Mouse (Mus musculus) spleen, embryonic (tissue): ENCODE data around the gene Zc3h6.

Source experiments
- CTCF ChIA-PET: fragments of 350-600 bp; sonication (Branson Sonifier 250); formaldehyde crosslinking; loops from one replicate; lab custom pipeline; 2022; lab: Charles Lee

Gene Zc3h6

GRCm38 (mm10) chr2:129024820-129025219 is 57.6 kb downstream of the Zc3h6 start:
- CTCF ChIA-PET = no interaction called here

DNA sequence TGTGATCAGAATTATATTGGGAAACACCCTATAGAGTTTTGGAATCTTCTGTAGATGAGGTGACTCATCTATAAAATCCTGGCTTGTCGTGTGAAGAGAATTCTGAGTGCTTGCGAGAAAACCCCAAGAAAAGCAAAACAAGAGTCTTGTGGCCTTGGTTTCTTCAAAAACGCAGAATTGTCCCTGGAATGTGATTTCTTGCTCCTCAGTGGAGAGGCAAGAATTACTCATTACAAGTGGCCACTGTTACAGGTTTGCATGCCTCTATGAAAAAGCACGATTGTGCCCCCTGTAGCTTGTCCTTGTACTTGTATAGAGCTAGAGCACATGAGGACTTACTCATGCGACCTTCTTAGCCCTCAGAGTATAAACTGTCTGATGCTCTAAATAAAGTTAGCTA is 68.2 kb downstream of the Zc3h6 start:
- CTCF ChIA-PET = interaction anchor here (0.6 kb wide), 1 partner anchor 19 kb away, joined by 6 read pairs; no protein-coding TSS in a partner anchor

- CTCF ChIA-PET = no interaction called here
Measured at GRCm38 (mm10) chr2:129038426-129038936, 71.3 kb downstream of the Zc3h6 start.

DNA sequence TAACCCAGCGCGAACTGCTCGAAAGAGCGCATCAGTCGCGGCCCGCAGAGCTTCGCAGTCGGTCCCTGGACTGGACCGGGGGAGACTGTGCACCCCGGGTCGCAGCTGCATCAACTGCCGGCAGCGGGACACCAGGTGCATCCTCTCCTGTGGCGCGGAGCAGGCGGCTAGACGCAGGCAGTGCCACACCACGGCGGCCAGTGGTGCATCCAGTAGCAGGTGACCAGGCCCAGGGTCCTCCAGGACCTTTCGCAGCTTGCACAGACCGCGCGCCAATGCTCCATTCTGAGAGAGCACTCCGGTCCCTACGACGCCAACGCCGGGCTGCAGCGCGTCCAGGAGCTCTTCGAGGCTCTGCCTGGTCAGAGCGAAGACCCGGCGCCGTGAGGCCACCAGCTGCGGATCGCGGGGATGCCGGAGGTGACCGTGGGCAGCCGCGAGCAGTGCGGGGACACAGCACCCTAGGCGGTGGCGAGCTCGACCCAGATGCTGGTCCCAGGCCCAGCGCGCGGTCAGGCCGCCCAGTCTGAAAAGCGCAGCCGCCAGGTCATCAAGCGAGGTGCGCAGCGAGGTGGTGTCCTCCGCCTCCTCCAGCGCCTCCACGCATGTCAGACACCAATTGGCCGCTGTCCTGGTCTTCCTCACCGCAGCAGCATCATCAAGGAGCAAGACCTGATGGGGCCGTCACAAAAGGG is 71.9 kb downstream of the Zc3h6 start:
- CTCF ChIA-PET = interaction anchor here (0.6 kb wide), 1 partner anchor 1509 kb away, joined by 6 read pairs; no protein-coding TSS in a partner anchor

GRCm38 (mm10) chr2:129040567-129040966 is 73.4 kb downstream of the Zc3h6 start:
- CTCF ChIA-PET = interaction anchor here (0.6 kb wide), 1 partner anchor 11 kb away, joined by 3 read pairs; no protein-coding TSS in a partner anchor

- CTCF ChIA-PET = interaction anchor here (0.7 kb wide), 1 partner anchor 44 kb away, joined by 3 read pairs; no protein-coding TSS in a partner anchor
Measured at GRCm38 (mm10) chr2:129046172-129046845, 79.1 kb downstream of the Zc3h6 start.

DNA sequence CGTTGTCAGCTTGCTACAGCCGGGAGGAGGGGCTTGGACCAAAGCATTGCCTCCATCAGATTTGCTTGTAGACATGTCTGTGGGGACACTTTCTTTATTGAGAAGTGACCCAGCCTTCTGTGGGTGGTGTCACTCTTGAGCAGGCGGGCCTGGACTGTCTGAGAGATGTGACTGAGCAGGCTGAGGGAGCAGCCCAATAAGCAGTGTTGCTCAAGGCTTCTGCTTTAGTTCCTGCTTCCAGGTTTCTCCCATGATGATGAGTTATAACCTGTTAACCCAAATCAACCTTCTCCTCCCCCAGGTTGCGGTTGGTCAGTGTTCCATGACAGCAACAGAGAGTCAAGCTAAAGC is 79.6 kb downstream of the Zc3h6 start:
- CTCF ChIA-PET = interaction anchor here (0.7 kb wide), 1 partner anchor 44 kb away, joined by 3 read pairs; no protein-coding TSS in a partner anchor

DNA sequence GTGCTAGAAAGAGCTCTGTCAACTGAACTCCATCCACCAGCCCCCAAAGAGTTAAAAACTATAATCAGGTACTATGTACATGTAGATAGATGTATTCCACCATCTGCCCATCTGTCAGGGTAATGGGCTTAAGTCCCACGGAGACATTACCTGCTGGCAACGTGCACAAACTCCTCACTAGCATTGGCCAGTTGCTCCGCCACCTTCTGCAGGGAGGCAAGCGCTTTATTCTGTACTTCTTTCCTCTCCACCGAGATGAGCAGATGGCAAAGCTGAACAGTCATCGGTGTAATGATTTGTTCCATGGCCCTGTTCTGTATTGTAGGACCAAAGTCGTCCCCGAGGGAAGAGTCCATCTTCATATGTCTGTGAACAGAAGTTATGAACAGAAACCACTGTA is 80.6 kb downstream of the Zc3h6 start, which contains the start of gene Vinac1:
TSS of gene Vinac1 (minus strand) at position 362 of the 400 bp plus-strand sequence.
- CTCF ChIA-PET = no interaction called here

DNA sequence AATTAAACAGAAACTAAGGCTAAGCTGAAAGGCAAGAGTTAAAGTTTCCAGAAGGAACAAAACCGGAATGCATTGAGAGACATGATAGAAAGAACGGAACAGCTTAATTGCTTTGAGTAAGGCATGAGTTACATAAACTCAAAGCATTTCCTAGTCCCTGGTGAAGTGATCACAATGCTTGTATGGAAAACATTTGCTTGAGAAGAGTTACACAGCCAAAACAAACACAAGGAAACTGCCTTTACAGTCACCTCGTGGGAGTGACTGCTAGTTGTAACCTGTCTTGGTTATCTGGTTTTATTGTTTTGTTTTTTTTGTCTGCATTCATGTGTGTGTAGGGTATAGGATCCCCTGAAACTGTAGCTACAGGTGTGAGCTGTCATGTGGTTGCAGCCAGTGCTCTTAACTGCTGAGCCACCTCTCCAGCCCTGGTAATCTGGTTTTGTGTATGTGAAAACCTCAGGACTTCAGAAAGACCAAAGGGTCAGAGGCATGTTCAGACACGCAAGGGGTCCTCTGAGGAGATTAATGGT is 85.3 kb downstream of the Zc3h6 start:
- CTCF ChIA-PET = no interaction called here

GRCm38 (mm10) chr2:129055741-129056140 is 88.5 kb downstream of the Zc3h6 start:
- CTCF ChIA-PET = interaction anchor here (0.7 kb wide), 1 partner anchor 177 kb away, joined by 6 read pairs; no protein-coding TSS in a partner anchor

DNA sequence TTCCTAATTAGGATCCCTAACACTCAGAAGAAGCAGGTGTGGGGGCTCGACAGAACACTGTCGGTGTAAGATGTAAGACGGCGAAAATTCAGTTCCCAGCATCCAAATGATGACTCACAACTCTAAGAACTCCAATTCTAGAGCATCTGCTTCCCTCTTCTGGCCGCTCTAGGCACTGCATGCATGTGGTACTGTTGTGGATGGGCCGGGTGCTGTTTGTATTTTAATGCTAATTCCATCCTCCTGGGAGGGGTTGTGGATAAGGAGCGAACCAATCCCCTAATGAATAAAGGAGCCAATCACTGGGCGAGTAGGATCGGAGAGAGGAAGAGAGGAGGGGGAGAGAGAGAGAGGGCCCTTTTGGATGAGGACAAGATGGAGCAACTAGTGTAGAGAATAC is 89.4 kb downstream of the Zc3h6 start:
- CTCF ChIA-PET = no interaction called here

GRCm38 (mm10) chr2:129057256-129057655 is 90.1 kb downstream of the Zc3h6 start:
- CTCF ChIA-PET = interaction anchor here (0.6 kb wide), 1 partner anchor 359 kb away, joined by 10 read pairs; no protein-coding TSS in a partner anchor

DNA sequence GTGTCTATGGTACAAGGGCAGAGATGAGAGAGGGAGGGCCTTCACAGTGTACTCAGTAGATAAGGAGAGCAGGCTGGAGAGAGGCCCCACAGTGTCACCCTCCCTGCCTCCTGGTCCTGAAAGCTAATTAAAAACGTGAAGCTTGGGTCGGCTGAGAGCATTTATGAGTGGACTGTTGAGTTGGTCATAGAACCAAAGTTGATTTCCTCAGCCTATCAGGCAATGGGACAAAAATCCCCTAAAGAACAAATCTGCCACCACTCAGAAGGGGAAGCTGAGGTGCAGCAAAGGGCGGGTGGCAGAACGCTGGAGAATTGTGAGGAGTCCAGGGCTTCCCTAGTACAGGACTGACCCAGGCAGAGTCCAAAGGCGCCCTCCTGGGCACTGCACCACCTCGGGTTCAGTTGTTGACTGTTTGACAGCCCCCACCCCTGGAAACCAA is 90.7 kb downstream of the Zc3h6 start:
- CTCF ChIA-PET = no interaction called here

DNA sequence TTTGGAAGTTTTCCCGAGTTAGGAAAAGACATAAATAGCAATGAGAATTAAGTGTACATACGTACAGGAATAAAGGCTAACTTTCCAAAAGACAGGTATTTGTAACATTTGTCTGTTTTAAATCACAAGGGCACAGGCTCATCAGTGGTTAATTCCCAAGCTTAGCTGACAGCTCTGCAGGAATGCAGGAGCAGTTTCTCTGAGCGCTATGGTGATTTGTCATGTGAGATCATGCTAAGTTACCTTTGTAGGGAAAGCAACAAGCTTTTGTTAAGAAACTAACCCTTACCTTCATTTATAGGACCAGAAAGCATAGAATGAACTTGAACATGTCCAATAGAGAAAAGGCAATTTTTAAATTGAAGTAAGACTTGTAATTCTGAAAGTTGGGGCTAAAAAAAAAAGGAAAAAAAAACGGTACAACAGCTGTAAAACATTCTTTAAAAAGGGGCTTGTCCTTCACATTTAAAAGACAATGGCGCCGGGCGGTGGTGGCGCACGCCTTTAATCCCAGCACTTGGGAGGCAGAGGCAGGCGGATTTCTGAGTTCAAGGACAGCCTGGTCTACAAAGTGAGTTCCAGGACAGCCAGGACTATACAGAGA is 94.4 kb downstream of the Zc3h6 start:
- CTCF ChIA-PET = no interaction called here

- CTCF ChIA-PET = interaction anchor here (0.6 kb wide), 1 partner anchor 57 kb away, joined by 7 read pairs; no protein-coding TSS in a partner anchor
Measured at GRCm38 (mm10) chr2:129065437-129066282, 98.5 kb downstream of the Zc3h6 start, which contains the start of gene Ttl. Gene Ttl, plus strand, starts transcription at chr2:129065942.

GRCm38 (mm10) chr2:129066326-129066725 is 99.1 kb downstream of the Zc3h6 start:
- CTCF ChIA-PET = interaction anchor here (0.6 kb wide), 1 partner anchor 87 kb away, joined by 6 read pairs; no protein-coding TSS in a partner anchor
